Mouse (Mus musculus): ENCODE results near the gene Nfya.

Nfya gene

GRCm38 (mm10) chr17:48430394-48430793, 20.7 kb upstream of the Nfya start:
- no peak for DNase-seq

GRCm38 (mm10) chr17:48427852-48428530, 18.3 kb upstream of the Nfya start:
- DNase-seq, result no peak

GRCm38 (mm10) chr17:48426991-48427750, 17.5 kb upstream of the Nfya start:
- no peak for DNase-seq

- no peak for DNase-seq
Measured at GRCm38 (mm10) chr17:48425823-48426612, 16.3 kb upstream of the Nfya start.

- no peak for DNase-seq
Measured at GRCm38 (mm10) chr17:48424237-48424636, 14.5 kb upstream of the Nfya start.

GRCm38 (mm10) chr17:48419571-48419970, 9.9 kb upstream of the Nfya start:
- DNase-seq, result no peak

GRCm38 (mm10) chr17:48418781-48419180, 9.1 kb upstream of the Nfya start:
- DNase-seq, result no peak

- no peak for DNase-seq
Measured at GRCm38 (mm10) chr17:48418174-48418573, 8.5 kb upstream of the Nfya start.

GRCm38 (mm10) chr17:48417521-48417920, 7.8 kb upstream of the Nfya start:
- no peak for DNase-seq

- DNase-seq, result peak; percentile 49
Measured at GRCm38 (mm10) chr17:48416425-48417195, 6.9 kb upstream of the Nfya start.

- peak; percentile 57 for DNase-seq
Measured at GRCm38 (mm10) chr17:48416011-48416410, 6.3 kb upstream of the Nfya start.

- DNase-seq, result peak; percentile 20
Measured at GRCm38 (mm10) chr17:48411241-48411640, 1.5 kb upstream of the Nfya start.

- DNase-seq, result no peak
Measured at GRCm38 (mm10) chr17:48410299-48410785, 636 bp upstream of the Nfya start.

GRCm38 (mm10) chr17:48408526-48409291, 997 bp downstream of the Nfya start:
- peak; percentile 75 for DNase-seq

GRCm38 (mm10) chr17:48407910-48408525, 1.7 kb downstream of the Nfya start:
- DNase-seq, result peak; percentile 16

- DNase-seq, result peak; percentile 18
Measured at GRCm38 (mm10) chr17:48407154-48407553, 2.6 kb downstream of the Nfya start.

- no peak for DNase-seq
Measured at GRCm38 (mm10) chr17:48404706-48405105, 5.0 kb downstream of the Nfya start.

- no peak for DNase-seq
Measured at GRCm38 (mm10) chr17:48403848-48404247, 5.9 kb downstream of the Nfya start.

- no peak for DNase-seq
Measured at GRCm38 (mm10) chr17:48402751-48403150, 7.0 kb downstream of the Nfya start.

GRCm38 (mm10) chr17:48401710-48402109, 8.0 kb downstream of the Nfya start:
- no peak for DNase-seq

GRCm38 (mm10) chr17:48392616-48393015, 17.1 kb downstream of the Nfya start:
- DNase-seq, result no peak

All from cerebellum, adult 8-10 months (tissue).